Mouse (Mus musculus) lung, postnatal 0 days (tissue): Measurements from ENCODE around the gene Ccdc27.

Source experiments
- CTCF ChIP-seq: IDR thresholded peaks from 2 replicates; pipeline ENCODE4 v1.5.1; 2016; ENCODE audit warnings: antibody characterized with exemption, mild to moderate bottlenecking
- EP300 ChIP-seq: IDR thresholded peaks from 2 replicates; pipeline ENCODE4 v1.6.1; 2016; ENCODE audit warnings: antibody characterized with exemption, mild to moderate bottlenecking, control low read depth

GRCm38 (mm10) chr4:154091356-154091755 is 48.9 kb upstream of the Ccdc27 start:
- no peak for TF ChIP-seq CTCF
- no peak for TF ChIP-seq EP300
